Mouse (Mus musculus) neural tube, embryonic 14.5 days (tissue): ENCODE results near the gene Ercc2. TPM values are rescaled to one million over a fixed set of nuclear protein-coding genes. Genes with fewer than 3 reads are reported as not detected.

Experiments used
- ATAC-seq: fragments of 200-750 bp; cut with Nextera tagmentation; 2 replicates; pipeline ENCODE4 v1.8.0; 2017; ENCODE audit warnings: low read depth, mild to moderate bottlenecking, moderate TSS enrichment, moderate library complexity
- H3K27ac ChIP-seq: fragments of 300-500 bp; sonication (generic); 2 replicates; pipeline ENCODE4 v1.5.1; 2014; ENCODE audit warnings: low read depth, mild to moderate bottlenecking, control low read depth, low read length, moderate library complexity, mixed read lengths
- H3K27me3 ChIP-seq: fragments of 300-500 bp; sonication (generic); 2 replicates; pipeline ENCODE4 v1.6.1; 2014; ENCODE audit warnings: low read length; ENCODE audit not compliant: control insufficient read depth, insufficient read depth
- H3K36me3 ChIP-seq: fragments of 300-500 bp; sonication (generic); 2 replicates; pipeline ENCODE4 v1.6.1; 2014; ENCODE audit warnings: low read length, mixed read lengths; ENCODE audit not compliant: control insufficient read depth, insufficient read depth
- H3K4me1 ChIP-seq: fragments of 300-500 bp; sonication (generic); 2 replicates; pipeline ENCODE4 v1.6.1; 2014; ENCODE audit warnings: low read length; ENCODE audit not compliant: control insufficient read depth, insufficient read depth
- H3K4me2 ChIP-seq: fragments of 300-500 bp; sonication (generic); 2 replicates; pipeline ENCODE4 v1.6.1; 2014; ENCODE audit warnings: mild to moderate bottlenecking, low read depth, low read length, control low read depth
- H3K4me3 ChIP-seq: fragments of 300-500 bp; sonication (generic); 2 replicates; pipeline ENCODE4 v1.5.1; 2014; ENCODE audit warnings: low read depth, low read length, control low read depth, mixed read lengths
- H3K9ac ChIP-seq: fragments of 300-500 bp; sonication (generic); replicated peaks from 2 replicates; pipeline ENCODE4 v1.6.1; 2014; ENCODE audit warnings: low read depth, mild to moderate bottlenecking, control low read depth, low read length, mixed read lengths
- H3K9me3 ChIP-seq: fragments of 300-500 bp; sonication (generic); 2 replicates; pipeline ENCODE4 v1.6.1; 2016; ENCODE audit warnings: low read length; ENCODE audit not compliant: control insufficient read depth
- WGBS: fragments of 180-500 bp; shearing (Covaris S2); extraction: QIAGEN DNeasy Blood & Tissue Kit; methylation state at CpG from one replicate; pipeline ENCODE4 v1.1.7; 2014; 5-methylcytosine and 5-hydroxymethylcytosine counted together
- polyA plus RNA-seq: library from polyadenylated mRNA; unstranded; fragments of >200 nt; fragmentation: Nextera tagmentation; extraction: Ambion mirVana; gene quantifications from 2 replicates; pipeline ENCODE4 v1.2.1, GENCODE M21; 2014

Gene Ercc2
- polyA plus RNA-seq, 1 experiment from 2014 or later = 11.4 TPM

DNA sequence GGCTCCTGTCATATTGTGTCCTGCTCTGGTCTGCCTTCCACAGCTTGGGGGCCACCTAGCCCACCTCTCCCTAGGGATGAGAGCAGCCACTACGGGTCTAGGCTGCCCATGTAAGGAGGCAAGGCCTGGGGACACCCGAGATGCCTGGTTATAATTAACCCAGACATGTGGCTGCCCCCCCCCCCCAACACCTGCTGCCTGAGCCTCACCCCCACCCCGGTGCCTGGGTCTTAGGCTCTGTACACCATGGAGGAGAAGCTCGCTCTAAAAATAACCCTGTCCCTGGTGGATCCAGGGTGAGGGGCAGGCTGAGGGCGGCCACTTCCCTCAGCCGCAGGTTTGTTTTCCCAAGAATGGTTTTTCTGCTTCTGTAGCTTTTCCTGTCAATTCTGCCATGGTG, 27.9 kb downstream of the Ercc2 start:
- Histone ChIP-seq H3K4me1 (no peaks in the 10 kb centered on the region), H3K9ac (no peak overlapping the region), H3K27me3 (peaks cover 4% of the 10 kb centered on the region; the same call in 1 of the 2 replicates), H3K4me3 (no peak overlapping the region), H3K4me2 (no peak overlapping the region), H3K27ac (no peak overlapping the region), H3K36me3 (no peaks in the 10 kb centered on the region), H3K9me3 (no peaks in the 10 kb centered on the region)
- no peak for ATAC-seq
- 73% methylated on average over 6 of the region's 6 CpGs for WGBS

DNA sequence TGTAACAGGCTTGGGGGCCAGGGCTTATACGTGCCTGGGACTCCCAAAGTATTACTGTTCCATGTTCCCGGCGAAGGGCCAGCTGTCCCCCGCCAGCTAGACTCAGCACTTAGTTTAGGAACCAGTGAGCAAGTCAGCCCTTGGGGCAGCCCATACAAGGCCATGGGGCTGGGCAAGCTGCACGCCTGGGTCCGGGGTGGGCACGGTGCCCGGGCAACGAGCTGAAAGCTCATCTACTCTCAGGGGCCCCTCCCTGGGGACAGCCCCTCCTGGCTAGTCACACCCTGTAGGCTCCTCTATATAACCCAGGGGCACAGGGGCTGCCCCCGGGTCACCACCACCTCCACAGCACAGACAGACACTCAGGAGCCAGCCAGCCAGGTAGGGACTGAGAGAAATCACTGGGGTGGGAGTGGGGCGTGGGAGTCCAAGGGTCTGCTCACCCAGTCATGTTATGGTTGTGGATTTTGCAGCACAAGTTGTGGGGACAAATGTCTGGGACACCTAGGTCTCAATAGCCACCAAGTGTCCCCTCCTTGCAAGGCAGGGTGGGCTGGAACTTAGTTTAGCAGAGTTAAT, 29.0 kb downstream of the Ercc2 start:
- Histone ChIP-seq H3K9ac (no peak overlapping the region), H3K27me3 (no peaks in the 10 kb centered on the region), H3K36me3 (no peaks in the 10 kb centered on the region), H3K4me2 (no peak overlapping the region), H3K9me3 (no peaks in the 10 kb centered on the region), H3K27ac (no peak overlapping the region), H3K4me1 (no peaks in the 10 kb centered on the region), H3K4me3 (no peak overlapping the region)
- WGBS = 83% methylated on average over 11 of the region's 11 CpGs
- ATAC-seq = no peak

DNA sequence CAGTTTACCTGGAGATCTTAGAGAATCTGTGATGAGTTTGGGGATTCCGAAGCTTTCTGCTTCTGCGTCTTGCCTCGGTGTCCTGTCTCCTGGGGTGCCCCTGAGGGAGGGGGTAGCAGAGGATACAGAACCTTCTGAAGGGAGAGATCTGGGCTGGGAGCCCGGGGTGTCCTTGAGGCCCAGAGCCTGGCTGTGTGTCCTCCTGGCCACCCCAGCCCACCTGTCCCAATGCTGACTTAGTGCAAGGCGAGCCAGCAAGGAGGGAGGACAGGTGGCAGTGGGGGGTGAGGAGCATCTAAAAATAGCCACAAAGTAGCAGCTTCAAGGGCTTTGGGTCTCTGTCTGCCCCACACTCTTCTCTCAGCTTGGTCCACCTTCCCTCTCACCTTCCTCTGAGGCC, 30.0 kb downstream of the Ercc2 start:
- no peaks in the 10 kb centered on the region for H3K9me3 ChIP-seq
- no peaks in the 10 kb centered on the region for H3K27me3 ChIP-seq
- H3K4me1 ChIP-seq = no peaks in the 10 kb centered on the region
- no peak for ATAC-seq
- H3K4me2 ChIP-seq = no peak overlapping the region
- no peak overlapping the region for H3K9ac ChIP-seq
- no peak overlapping the region for H3K4me3 ChIP-seq
- 78% methylated on average over 5 of the region's 5 CpGs for WGBS
- no peaks in the 10 kb centered on the region for H3K36me3 ChIP-seq
- no peak overlapping the region for H3K27ac ChIP-seq

DNA sequence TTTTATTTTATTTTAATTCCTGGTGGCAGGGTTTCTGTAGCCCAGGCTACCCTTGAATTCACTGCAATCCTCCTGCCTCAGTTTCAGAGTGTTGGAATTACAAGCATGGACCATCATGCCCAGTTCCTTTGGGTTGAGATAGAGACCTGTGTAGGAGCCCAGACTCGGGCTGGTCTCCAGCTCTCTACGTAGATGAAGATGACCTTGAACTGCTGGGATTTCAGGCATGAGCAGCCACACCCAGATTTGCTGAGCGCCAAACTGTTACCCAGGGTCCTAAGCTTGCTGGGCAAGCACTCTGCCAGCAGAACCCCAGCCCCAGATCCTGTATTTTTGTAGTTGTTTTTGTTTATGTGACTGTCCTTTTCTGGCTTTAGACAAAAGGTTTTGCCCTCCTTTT, 31.7 kb downstream of the Ercc2 start:
- no peak overlapping the region for H3K4me2 ChIP-seq
- 87% methylated on average over 3 of the region's 3 CpGs for WGBS
- H3K9ac ChIP-seq = no peak overlapping the region
- no peak for ATAC-seq
- no peaks in the 10 kb centered on the region for H3K36me3 ChIP-seq
- no peaks in the 10 kb centered on the region for H3K4me1 ChIP-seq
- no peaks in the 10 kb centered on the region for H3K27me3 ChIP-seq
- no peak overlapping the region for H3K4me3 ChIP-seq
- H3K9me3 ChIP-seq = no peaks in the 10 kb centered on the region
- no peak overlapping the region for H3K27ac ChIP-seq

DNA sequence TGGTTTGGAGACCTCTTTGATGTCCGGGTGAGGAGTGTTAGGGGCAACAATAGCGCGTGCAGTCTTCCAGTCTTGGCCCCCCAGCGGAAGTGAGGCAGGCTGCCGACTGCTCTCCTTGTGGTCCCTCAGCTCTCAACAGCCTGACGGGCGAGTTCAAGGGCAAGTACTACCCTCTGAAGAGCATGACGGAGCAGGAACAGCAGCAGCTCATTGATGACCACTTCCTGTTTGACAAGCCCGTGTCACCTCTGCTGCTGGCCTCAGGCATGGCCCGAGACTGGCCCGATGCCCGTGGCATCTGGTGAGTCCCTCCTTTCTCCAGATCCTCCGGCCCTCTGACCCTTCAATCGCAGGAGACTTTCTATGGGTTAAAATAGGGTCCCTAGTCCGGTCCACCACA, 34.8 kb downstream of the Ercc2 start:
- 76% methylated on average over 15 of the region's 15 CpGs for WGBS
- H3K4me2 ChIP-seq = no peak overlapping the region
- no peak for ATAC-seq
- H3K36me3 ChIP-seq = no peaks in the 10 kb centered on the region
- no peak overlapping the region for H3K9ac ChIP-seq
- H3K4me3 ChIP-seq = no peak overlapping the region
- H3K9me3 ChIP-seq = no peaks in the 10 kb centered on the region
- no peaks in the 10 kb centered on the region for H3K4me1 ChIP-seq
- H3K27me3 ChIP-seq = peaks cover 16% of the 10 kb centered on the region
- H3K27ac ChIP-seq = no peak overlapping the region

DNA sequence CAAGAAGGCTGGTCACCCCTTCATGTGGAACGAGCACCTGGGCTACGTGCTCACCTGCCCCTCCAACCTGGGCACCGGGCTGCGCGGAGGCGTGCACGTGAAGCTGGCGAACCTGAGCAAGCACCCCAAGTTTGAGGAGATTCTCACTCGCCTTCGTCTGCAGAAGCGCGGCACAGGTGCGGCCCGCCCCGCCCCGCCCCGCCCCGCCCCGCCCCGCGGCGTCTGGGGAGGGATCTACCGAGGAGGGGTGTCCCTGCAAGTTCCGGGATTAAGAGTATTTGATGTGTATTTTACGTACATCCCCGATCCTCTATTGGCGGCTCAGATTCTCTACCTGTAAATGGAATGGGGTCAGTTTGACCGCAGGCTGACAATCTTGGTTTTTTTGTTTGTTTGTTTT, 38.3 kb downstream of the Ercc2 start:
- H3K36me3 ChIP-seq = peaks cover 4% of the 10 kb centered on the region; the same call in 1 of the 2 replicates
- H3K27ac ChIP-seq = no peak overlapping the region
- H3K4me2 ChIP-seq = no peak overlapping the region
- H3K4me3 ChIP-seq = no peak overlapping the region
- ATAC-seq = no peak
- H3K4me1 ChIP-seq = no peaks in the 10 kb centered on the region
- H3K27me3 ChIP-seq = peaks cover 16% of the 10 kb centered on the region
- 7% methylated on average over 28 of the region's 28 CpGs for WGBS
- H3K9me3 ChIP-seq = no peaks in the 10 kb centered on the region
- H3K9ac ChIP-seq = no peak overlapping the region

DNA sequence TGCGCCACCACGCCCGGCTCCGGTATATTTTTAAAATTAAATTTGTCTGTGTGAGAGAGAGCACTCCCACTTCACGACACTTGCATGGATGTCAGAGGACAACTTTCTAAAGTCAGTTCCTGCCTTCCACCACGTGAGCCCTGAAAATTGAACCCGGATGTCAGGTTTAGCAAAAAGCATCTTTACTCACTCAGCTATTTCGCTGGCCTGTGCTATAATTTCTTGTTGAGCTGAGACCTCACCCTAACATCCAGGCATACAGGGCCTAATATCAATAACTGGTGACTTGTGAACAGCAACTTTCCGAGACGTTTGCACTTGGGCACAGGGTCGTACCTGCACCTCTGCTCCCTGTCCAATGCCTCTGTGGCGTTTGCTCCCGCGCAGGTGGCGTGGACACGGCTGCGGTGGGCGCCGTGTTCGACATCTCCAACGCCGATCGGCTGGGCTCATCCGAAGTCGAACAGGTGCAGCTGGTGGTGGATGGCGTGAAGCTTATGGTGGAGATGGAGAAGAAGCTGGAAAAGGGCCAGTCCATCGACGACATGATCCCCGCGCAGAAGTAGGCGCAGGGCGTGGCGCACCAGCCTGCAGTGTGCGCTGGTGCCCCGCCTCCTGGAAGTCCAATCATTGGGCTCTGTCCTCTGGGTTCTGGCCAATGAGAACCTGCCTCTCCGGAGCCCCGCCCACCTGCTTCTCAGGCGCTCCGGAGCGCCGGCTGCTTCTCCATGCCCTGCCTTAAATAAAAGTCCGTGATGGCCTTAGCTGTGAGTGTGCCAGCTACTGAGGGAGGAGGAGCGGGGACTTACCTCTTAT, 39.2 kb downstream of the Ercc2 start:
- Histone ChIP-seq H3K27me3 (peaks cover 16% of the 10 kb centered on the region), H3K4me3 (peak overlapping the region; percentile 34), H3K36me3 (peaks cover 12% of the 10 kb centered on the region), H3K4me2 (peak overlapping the region; percentile 71), H3K9me3 (no peaks in the 10 kb centered on the region), H3K9ac (peak overlapping the region; percentile 42), H3K27ac (no peak overlapping the region), H3K4me1 (no peaks in the 10 kb centered on the region)
- peak; percentile 98 for ATAC-seq
- 13% methylated on average over 43 of the region's 43 CpGs for WGBS

DNA sequence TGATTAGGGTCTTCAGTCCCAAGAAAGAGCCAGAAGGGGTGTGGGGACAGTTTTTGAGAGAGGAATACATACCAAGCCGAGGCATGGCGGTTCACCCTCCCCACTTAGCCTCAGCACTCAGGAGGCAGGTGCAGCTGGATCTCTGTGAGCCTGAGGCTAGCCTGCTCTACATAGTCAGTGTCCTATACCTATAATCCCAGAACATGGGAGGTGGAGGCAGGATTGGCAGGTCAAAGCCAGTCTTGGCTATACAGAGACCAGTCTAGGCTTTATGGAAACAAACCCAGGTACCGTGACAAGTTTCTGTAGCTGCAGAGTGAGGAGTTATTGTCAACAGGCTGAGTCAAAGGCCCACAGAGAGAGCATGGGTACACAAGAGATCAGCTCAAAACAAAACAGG, 41.3 kb downstream of the Ercc2 start:
- Histone ChIP-seq H3K36me3 (peaks cover 26% of the 10 kb centered on the region), H3K27me3 (peaks cover 16% of the 10 kb centered on the region), H3K9me3 (no peaks in the 10 kb centered on the region), H3K4me2 (no peak overlapping the region), H3K9ac (no peak overlapping the region), H3K4me1 (no peaks in the 10 kb centered on the region), H3K4me3 (no peak overlapping the region), H3K27ac (no peak overlapping the region)
- ATAC-seq = no peak
- 90% methylated on average over 3 of the region's 3 CpGs for WGBS

DNA sequence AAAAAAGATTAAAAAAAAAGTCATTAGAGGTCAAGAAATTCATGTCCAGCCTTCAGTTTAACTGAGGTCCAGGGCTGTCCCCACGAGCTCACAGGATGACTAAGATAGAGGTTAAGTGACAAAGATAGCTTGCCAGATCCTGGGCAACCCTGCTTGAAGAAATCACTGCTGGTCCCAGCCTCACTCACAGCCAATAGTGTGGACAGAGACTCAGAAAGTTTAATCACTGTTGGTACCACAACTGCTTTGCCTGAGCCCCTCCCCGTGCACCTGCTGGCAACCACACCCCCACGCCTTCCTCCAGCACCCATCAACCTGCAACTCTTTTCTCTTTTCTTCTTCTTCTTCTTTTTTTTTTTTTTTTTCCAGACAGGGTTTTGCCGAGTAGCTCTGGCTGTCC, 42.2 kb downstream of the Ercc2 start:
- Histone ChIP-seq H3K4me1 (no peaks in the 10 kb centered on the region), H3K36me3 (peaks cover 32% of the 10 kb centered on the region), H3K4me3 (no peak overlapping the region), H3K27me3 (peaks cover 15% of the 10 kb centered on the region), H3K9me3 (no peaks in the 10 kb centered on the region), H3K4me2 (no peak overlapping the region), H3K9ac (no peak overlapping the region), H3K27ac (no peak overlapping the region)
- ATAC-seq = no peak
- WGBS = 76% methylated on average over 4 of the region's 4 CpGs
